Mouse (Mus musculus) stomach, postnatal 0 days (tissue): ENCODE data around the gene Olfr1201. TPM values are rescaled to one million over a fixed set of nuclear protein-coding genes. Genes with fewer than 3 reads are reported as not detected.

Experiments
- ATAC-seq: fragments of 200-750 bp; cut with Nextera tagmentation; 2 replicates; pipeline ENCODE4 v1.8.0; 2017; ENCODE audit not compliant: low FRiP score, low TSS enrichment
- DNase-seq: peaks from one replicate; pipeline ENCODE4 v3.0.0-alpha.2; 2016; ENCODE audit warnings: low spot score
- H3K27ac ChIP-seq: fragments of 300-500 bp; sonication (generic); replicated peaks from 2 replicates; pipeline ENCODE4 v1.5.1; 2014; ENCODE audit warnings: mild to moderate bottlenecking, control low read depth
- H3K27me3 ChIP-seq: fragments of 300-500 bp; sonication (generic); 2 replicates; pipeline ENCODE4 v1.6.1; 2014; ENCODE audit warnings: low read length; ENCODE audit not compliant: control insufficient read depth, insufficient read depth
- H3K36me3 ChIP-seq: fragments of 300-500 bp; sonication (generic); 2 replicates; pipeline ENCODE4 v1.6.1; 2014; ENCODE audit warnings: low read length, mixed read lengths; ENCODE audit not compliant: control insufficient read depth, insufficient read depth
- H3K4me1 ChIP-seq: fragments of 300-500 bp; sonication (generic); replicated peaks from 2 replicates; pipeline ENCODE4 v1.6.1; 2014; ENCODE audit warnings: antibody characterized with exemption; ENCODE audit not compliant: control insufficient read depth, insufficient read depth
- H3K4me2 ChIP-seq: fragments of 300-500 bp; sonication (generic); replicated peaks from 2 replicates; pipeline ENCODE4 v1.6.1; 2014; ENCODE audit warnings: low read depth, mild to moderate bottlenecking, control low read depth, moderate library complexity
- H3K4me3 ChIP-seq: fragments of 300-500 bp; sonication (generic); 2 replicates; pipeline ENCODE4 v1.5.1; 2014; ENCODE audit warnings: low read depth, low read length, control low read depth
- H3K9ac ChIP-seq: fragments of 300-500 bp; sonication (generic); 2 replicates; pipeline ENCODE4 v1.6.1; 2014; ENCODE audit warnings: mild to moderate bottlenecking, low read length, control low read depth, mixed read lengths
- H3K9me3 ChIP-seq: fragments of 300-500 bp; sonication (generic); 2 replicates; pipeline ENCODE4 v1.6.1; 2016; ENCODE audit warnings: low read length; ENCODE audit not compliant: control insufficient read depth
- CTCF ChIP-seq: IDR thresholded peaks from 2 replicates; pipeline ENCODE4 v1.5.1; 2016; ENCODE audit warnings: antibody characterized with exemption, low read depth, mild to moderate bottlenecking, moderate library complexity
- EP300 ChIP-seq: optimal IDR thresholded peaks from 2 replicates; pipeline ENCODE3; 2016; ENCODE audit warnings: antibody characterized with exemption
- WGBS: fragments of 180-500 bp; shearing (Covaris S2); extraction: QIAGEN DNeasy Blood & Tissue Kit; methylation state at CpG from one replicate; pipeline ENCODE4 v1.1.7; 2014; 5-methylcytosine and 5-hydroxymethylcytosine counted together
- polyA plus RNA-seq: library from polyadenylated mRNA; unstranded; fragments of >200 nt; fragmentation: Nextera tagmentation; extraction: Ambion mirVana; gene quantifications from 2 replicates; pipeline ENCODE4 v1.2.1, GENCODE M21; 2015

Gene Olfr1201
- polyA plus RNA-seq = not detected in 2 replicates

DNA sequence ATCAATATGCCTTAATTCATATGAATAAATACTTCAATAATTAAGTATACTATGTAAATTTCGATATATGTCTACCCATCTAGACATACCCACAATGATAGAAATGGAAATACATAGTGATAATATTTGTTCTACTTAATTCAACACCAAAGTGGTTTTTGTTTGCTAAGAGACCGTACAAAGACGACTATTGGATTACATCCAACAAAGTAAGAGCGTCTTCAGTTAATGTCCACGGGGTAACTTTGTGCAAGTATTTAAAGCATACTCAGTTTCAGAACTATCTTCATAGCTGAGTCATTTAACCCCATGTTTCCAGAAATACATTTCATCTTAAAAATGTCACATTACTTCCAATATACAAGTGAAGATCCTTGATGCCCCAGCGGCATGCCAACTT, at the start of gene Olfr1201:
Gene Olfr1201, plus strand, starts transcription at position 301 of the 400 bp plus-strand sequence.
- H3K4me1 ChIP-seq = no peaks in the 10 kb centered on the region
- H3K27ac ChIP-seq = no peak within 1 kb of the TSS
- no peak within 1 kb of the TSS for H3K9ac ChIP-seq
- ATAC-seq (no peak), DNase-seq (no peak)
- H3K36me3 ChIP-seq = no peaks in the 10 kb centered on the region
- no peaks in the 10 kb centered on the region for H3K9me3 ChIP-seq
- no peak within 1 kb of the TSS for H3K4me2 ChIP-seq
- H3K27me3 ChIP-seq = no peaks in the 10 kb centered on the region
- H3K4me3 ChIP-seq = no peak within 1 kb of the TSS
- TF ChIP-seq EP300 (no peak), CTCF (no peak)
- 65% methylated on average over 6 of the region's 6 CpGs for WGBS

DNA sequence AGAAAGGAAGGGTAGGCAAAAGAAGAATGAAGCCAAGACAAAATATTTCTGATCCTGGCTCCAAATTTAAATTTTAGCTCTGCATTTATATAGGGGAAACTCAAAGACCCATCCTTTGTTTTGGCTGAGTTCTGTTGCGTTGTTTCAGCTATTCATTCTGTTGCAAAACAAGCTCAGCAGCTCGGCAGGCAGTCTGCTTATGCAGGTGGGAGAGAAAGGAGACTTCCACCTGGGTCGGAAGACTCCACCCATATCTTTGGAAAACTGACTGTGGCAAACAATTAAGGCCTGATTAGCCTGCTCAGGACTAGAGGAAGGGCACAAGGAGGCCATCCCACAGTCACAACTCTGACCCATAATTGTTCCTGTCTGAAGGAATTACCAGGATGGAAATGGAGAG, 49.5 kb upstream of the Olfr1201 start:
- Histone ChIP-seq H3K9ac (no peak overlapping the region), H3K4me2 (no peak overlapping the region), H3K27me3 (no peaks in the 10 kb centered on the region), H3K4me3 (no peak overlapping the region), H3K9me3 (no peaks in the 10 kb centered on the region), H3K4me1 (no peaks in the 10 kb centered on the region), H3K27ac (no peak overlapping the region), H3K36me3 (no peaks in the 10 kb centered on the region)
- no peak for TF ChIP-seq EP300
- no peak for TF ChIP-seq CTCF
- no peak for ATAC-seq
- no peak for DNase-seq
- WGBS = 60% methylated on average over 3 of the region's 3 CpGs

DNA sequence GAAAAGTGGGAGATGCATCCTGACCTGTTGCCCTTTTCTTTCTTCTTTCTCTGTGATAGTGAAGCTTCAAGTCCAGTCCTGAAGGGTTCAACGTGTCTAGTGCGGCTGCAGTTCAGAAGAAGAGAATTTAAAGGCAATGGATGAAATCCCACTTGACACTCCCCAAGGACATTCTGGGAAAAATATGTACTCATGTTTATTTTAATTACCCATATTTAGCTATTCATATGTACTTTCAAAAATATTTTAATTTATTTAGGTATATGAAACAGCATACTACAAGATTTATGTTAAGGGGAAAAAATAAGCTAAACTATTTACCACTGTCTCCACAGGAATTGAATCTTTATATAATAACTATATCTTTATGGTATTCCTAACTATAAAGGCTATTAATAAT, 41.6 kb upstream of the Olfr1201 start, which contains the start of gene Olfr1198:
Gene Olfr1198, minus strand, starts transcription at position 101 of the 400 bp plus-strand sequence.
- no peaks in the 10 kb centered on the region for H3K36me3 ChIP-seq
- WGBS = 78% methylated on average over 2 of the region's 2 CpGs
- no peak within 1 kb of the TSS for H3K4me2 ChIP-seq
- H3K4me3 ChIP-seq = no peak within 1 kb of the TSS
- H3K9me3 ChIP-seq = no peaks in the 10 kb centered on the region
- DNase-seq (no peak), ATAC-seq (no peak)
- no peak within 1 kb of the TSS for H3K27ac ChIP-seq
- H3K27me3 ChIP-seq = no peaks in the 10 kb centered on the region
- H3K9ac ChIP-seq = no peak within 1 kb of the TSS
- TF ChIP-seq CTCF (no peak), EP300 (no peak)
- H3K4me1 ChIP-seq = no peaks in the 10 kb centered on the region

DNA sequence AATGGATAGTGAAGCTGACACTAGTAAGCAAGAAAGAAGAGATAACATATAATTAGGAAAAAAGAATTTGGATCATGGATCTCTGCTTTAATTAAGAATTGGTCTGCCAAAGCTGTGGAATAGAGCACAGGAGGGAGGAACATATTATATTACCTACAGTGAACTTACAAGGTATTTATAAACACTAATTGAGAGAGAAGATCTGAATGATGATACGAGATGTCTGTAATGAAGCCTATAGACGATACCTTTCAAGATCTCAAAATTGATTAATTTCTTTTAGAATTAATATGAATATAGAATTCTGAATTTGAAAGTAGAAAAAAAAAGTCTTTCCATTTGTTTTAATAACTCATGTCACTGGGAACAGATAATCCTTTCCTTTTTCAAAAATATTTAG, 32.5 kb upstream of the Olfr1201 start, which contains the start of gene Olfr1199:
Gene Olfr1199, minus strand, starts transcription at position 101 of the 400 bp plus-strand sequence.
- H3K4me3 ChIP-seq = no peak within 1 kb of the TSS
- 88% methylated on average over 2 of the region's 2 CpGs for WGBS
- TF ChIP-seq EP300 (no peak), CTCF (no peak)
- DNase-seq = no peak
- H3K4me1 ChIP-seq = no peaks in the 10 kb centered on the region
- no peak within 1 kb of the TSS for H3K27ac ChIP-seq
- no peak within 1 kb of the TSS for H3K9ac ChIP-seq
- ATAC-seq = no peak
- H3K36me3 ChIP-seq = no peaks in the 10 kb centered on the region
- no peaks in the 10 kb centered on the region for H3K27me3 ChIP-seq
- no peaks in the 10 kb centered on the region for H3K9me3 ChIP-seq
- no peak within 1 kb of the TSS for H3K4me2 ChIP-seq

GRCm38 (mm10) chr2:88770388-88770787, 22.4 kb upstream of the Olfr1201 start, which contains the start of gene Olfr1200:
Gene Olfr1200 (minus strand): TSS chr2:88770488.
- 77% methylated on average over 2 of the region's 2 CpGs for WGBS

DNA sequence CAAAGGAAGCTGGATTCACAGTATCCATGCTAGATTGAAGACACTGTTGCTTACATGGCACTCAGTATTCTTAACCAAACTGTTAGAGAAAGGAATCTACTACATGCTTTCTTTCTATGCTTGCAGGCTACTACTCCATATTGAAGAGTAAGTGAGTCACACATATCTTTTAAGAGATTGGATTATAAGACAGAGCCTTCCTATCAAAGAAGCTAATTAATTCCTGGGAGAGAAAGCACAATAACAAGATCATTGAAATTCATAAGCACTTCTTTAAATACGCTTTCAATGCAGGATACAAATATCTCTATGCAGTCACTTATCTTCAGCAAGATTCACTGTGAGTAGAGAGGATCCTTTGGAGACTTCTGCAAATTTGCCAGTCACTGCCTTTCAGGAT, 21.4 kb downstream of the Olfr1201 start, which contains the start of gene Olfr1202:
Gene Olfr1202, plus strand, starts transcription at position 301 of the 400 bp plus-strand sequence.
- Histone ChIP-seq H3K9ac (no peak within 1 kb of the TSS), H3K36me3 (no peaks in the 10 kb centered on the region), H3K4me3 (no peak within 1 kb of the TSS), H3K27ac (no peak within 1 kb of the TSS), H3K4me2 (no peak within 1 kb of the TSS), H3K27me3 (no peaks in the 10 kb centered on the region), H3K9me3 (no peaks in the 10 kb centered on the region), H3K4me1 (no peaks in the 10 kb centered on the region)
- DNase-seq (no peak), ATAC-seq (no peak)
- no peak for TF ChIP-seq EP300
- no peak for TF ChIP-seq CTCF
- WGBS = 73% methylated on average over 1 of the region's 1 CpGs

More at GRCm38 (mm10) chr2:88770388-88770787, 22.4 kb upstream of the Olfr1201 start, which contains the start of gene Olfr1200:
- Histone ChIP-seq H3K4me2 (no peak within 1 kb of the TSS), H3K4me3 (no peak within 1 kb of the TSS), H3K27me3 (no peaks in the 10 kb centered on the region), H3K27ac (no peak within 1 kb of the TSS), H3K4me1 (no peaks in the 10 kb centered on the region), H3K9me3 (no peaks in the 10 kb centered on the region), H3K36me3 (no peaks in the 10 kb centered on the region), H3K9ac (no peak within 1 kb of the TSS)
- ATAC-seq (no peak), DNase-seq (no peak)
- TF ChIP-seq CTCF (no peak), EP300 (no peak)
